Mouse (Mus musculus): ENCODE measurements at regions not wholly inside any gene's neighbourhood (a gene's known extent, or its start where the extent isn't known, plus 50 kb on each side); places are given as distances from the start of the nearest gene placed in this dataset.
A peak's percentile ranks its signal among the peaks of the same experiment; 100 is the strongest.

DNA sequence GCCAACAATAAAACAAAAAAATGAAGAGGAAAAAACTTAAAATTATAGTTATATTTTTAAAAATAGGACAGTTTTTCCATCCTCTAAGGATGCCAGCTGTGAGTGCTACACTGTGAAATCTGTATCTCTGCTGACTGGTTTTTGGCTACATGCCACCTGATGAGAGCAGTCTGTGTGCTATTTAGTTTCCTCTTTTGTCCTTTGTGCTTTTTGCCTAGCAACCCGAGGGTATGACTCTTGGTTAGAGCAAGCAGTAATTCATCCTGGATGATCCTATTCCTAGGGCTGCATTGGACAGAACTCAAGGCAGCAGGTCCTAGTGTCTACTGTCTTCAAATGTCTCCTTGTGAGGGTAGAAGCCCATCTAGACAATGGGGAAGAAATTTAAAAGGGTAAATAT, 285.6 kb upstream of the Slitrk3 start:
- no peak overlapping the region for H3K9ac ChIP-seq
- no peaks in the 10 kb centered on the region for H3K9me3 ChIP-seq (ENCODE audit: low read length)
- no peak for TF ChIP-seq CTCF (IDR thresholded peaks at IDR 0.05; ENCODE audit: low read depth)
- no peak overlapping the region for H3K27ac ChIP-seq (ENCODE audit: low read depth, low read length)
- 3% methylated on average over 1 of the region's 1 CpGs for WGBS
- H3K4me3 ChIP-seq (ENCODE audit: low read depth, low read length) = no peak overlapping the region
- DNase-seq = peak; percentile 47
- peak; percentile 92 for ATAC-seq
- H3K36me3 ChIP-seq (ENCODE audit: insufficient read depth) = no peaks in the 10 kb centered on the region
- H3K4me2 ChIP-seq (ENCODE audit: low read depth) = no peak overlapping the region
- H3K4me1 ChIP-seq (ENCODE audit: insufficient read depth) = no peaks in the 10 kb centered on the region
- H3K27me3 ChIP-seq (ENCODE audit: insufficient read depth, low read length) = no peaks in the 10 kb centered on the region

DNA sequence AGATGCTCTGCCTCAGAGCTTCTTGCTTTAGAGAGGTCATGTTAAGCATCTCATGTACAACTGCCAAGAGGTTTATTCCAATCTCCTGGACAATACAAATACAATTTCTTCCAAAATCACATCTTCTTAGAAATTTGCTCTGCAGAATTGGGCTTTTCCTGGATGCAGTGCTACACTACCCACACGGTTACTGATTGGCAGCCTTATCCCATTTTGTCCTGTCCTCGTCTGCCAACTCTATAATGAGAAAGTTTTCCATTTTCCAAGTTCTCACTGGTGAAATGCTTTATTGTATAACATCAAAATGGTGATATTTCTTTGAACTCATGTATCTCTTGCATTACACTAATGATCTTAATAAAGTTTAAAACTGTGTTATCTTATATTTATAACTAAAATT, 282.1 kb upstream of the Slitrk3 start:
- H3K4me2 ChIP-seq (ENCODE audit: low read depth) = no peak overlapping the region
- H3K4me3 ChIP-seq (ENCODE audit: low read depth, low read length) = no peak overlapping the region
- DNase-seq = no peak
- no peak overlapping the region for H3K9ac ChIP-seq
- no peak overlapping the region for H3K27ac ChIP-seq (ENCODE audit: low read depth, low read length)
- no peaks in the 10 kb centered on the region for H3K27me3 ChIP-seq (ENCODE audit: insufficient read depth, low read length)
- no peak for ATAC-seq
- TF ChIP-seq CTCF (IDR thresholded peaks at IDR 0.05; ENCODE audit: low read depth) = no peak
- 60% methylated on average over 2 of the region's 2 CpGs for WGBS
- no peaks in the 10 kb centered on the region for H3K4me1 ChIP-seq (ENCODE audit: insufficient read depth)
- no peaks in the 10 kb centered on the region for H3K36me3 ChIP-seq (ENCODE audit: insufficient read depth)
- no peaks in the 10 kb centered on the region for H3K9me3 ChIP-seq (ENCODE audit: low read length)

- Histone ChIP-seq H3K36me3 (ENCODE audit: insufficient read depth) (no peaks in the 10 kb centered on the region), H3K4me2 (ENCODE audit: low read depth) (no peak overlapping the region), H3K9ac (no peak overlapping the region), H3K4me3 (ENCODE audit: low read depth, low read length) (no peak overlapping the region), H3K4me1 (ENCODE audit: insufficient read depth) (no peaks in the 10 kb centered on the region), H3K27ac (ENCODE audit: low read depth, low read length) (no peak overlapping the region), H3K27me3 (ENCODE audit: insufficient read depth, low read length) (no peaks in the 10 kb centered on the region), H3K9me3 (ENCODE audit: low read length) (no peaks in the 10 kb centered on the region)
- 80% methylated on average over 1 of the region's 1 CpGs for WGBS
- peak; percentile 20; the same call in 1 of the 2 replicates for ATAC-seq
- no peak for DNase-seq
- TF ChIP-seq CTCF (IDR thresholded peaks at IDR 0.05; ENCODE audit: low read depth) = no peak
These were observed 265.6 kb upstream of the Slitrk3 start for GRCm38 (mm10) chr3:73323214-73323613.
